ENCODE assay signal across 8 mouse cellular contexts in genomic region chr2:25265897-25266656, GRCm38 (mm10). TPM values are rescaled to one million over a fixed set of nuclear protein-coding genes. Genes with fewer than 3 reads are reported as not detected.
A peak's percentile ranks its signal among the peaks of the same experiment; 100 is the strongest.
DNase-seq lines count a peak whose midpoint lies in the region; ATAC-seq and TF ChIP-seq lines count a peak whose summit lies in the region.

No protein-coding gene starts in this region.

- H3K9me3 ChIP-seq in forebrain, postnatal 0 days (ENCODE audit: low read length) = no peaks in the 10 kb centered on the region
- no peaks in the 10 kb centered on the region for H3K9me3 ChIP-seq in kidney, embryonic 15.5 days (replicated peaks)
- H3K9me3 ChIP-seq in midbrain, embryonic 15.5 days = no peaks in the 10 kb centered on the region

- H3K4me2 ChIP-seq in forebrain, postnatal 0 days (ENCODE audit: low read depth) = peak overlapping the region; percentile 35
- peak overlapping the region; percentile 97 for H3K4me2 ChIP-seq in kidney, embryonic 15.5 days
- H3K4me2 ChIP-seq in midbrain, embryonic 15.5 days = peak overlapping the region; percentile 99

- DNase-seq in heart, adult 11 months = peak; percentile 98
- DNase-seq in heart, postnatal 10 days = no peak
- peak; percentile 99 for DNase-seq in brain, adult 2 months (ENCODE audit: low read depth, low spot score)
- no peak for DNase-seq in forebrain, postnatal 0 days
- DNase-seq in embryo, embryonic 10.5 days (ENCODE audit: low spot score) = no peak
- no peak for DNase-seq in ovary, postnatal 36 days (ENCODE audit: low spot score)

- peak overlapping the region; percentile 35 for H3K9ac ChIP-seq in forebrain, postnatal 0 days
- H3K9ac ChIP-seq in kidney, embryonic 15.5 days = peak overlapping the region; percentile 2; the same call in 1 of the 2 replicates
- peak overlapping the region; percentile 7 for H3K9ac ChIP-seq in midbrain, embryonic 15.5 days

- H3K36me3 ChIP-seq in forebrain, postnatal 0 days (ENCODE audit: insufficient read depth) = peaks cover 25% of the 10 kb centered on the region
- peaks cover 25% of the 10 kb centered on the region for H3K36me3 ChIP-seq in kidney, embryonic 15.5 days
- H3K36me3 ChIP-seq in midbrain, embryonic 15.5 days (replicated peaks) = peaks cover 13% of the 10 kb centered on the region

- TF ChIP-seq CTCF in forebrain, postnatal 0 days (IDR thresholded peaks at IDR 0.05; ENCODE audit: low read depth) = no peak

- intact Hi-C loops in heart, postnatal 10 days (cut with DNase I) = no loop called here

- no peak for ATAC-seq in forebrain, postnatal 0 days
- ATAC-seq in kidney, embryonic 15.5 days (replicated peaks; ENCODE audit: low FRiP score) = no peak
- ATAC-seq in midbrain, embryonic 15.5 days (replicated peaks) = no peak

- WGBS in forebrain, postnatal 0 days = 51% methylated on average over 6 of the region's 6 CpGs
- 71% methylated on average over 6 of the region's 6 CpGs for WGBS in kidney, embryonic 15.5 days
- WGBS in midbrain, embryonic 15.5 days = 64% methylated on average over 6 of the region's 6 CpGs

- H3K4me1 ChIP-seq in forebrain, postnatal 0 days (ENCODE audit: insufficient read depth) = peaks cover 36% of the 10 kb centered on the region
- peaks cover 59% of the 10 kb centered on the region for H3K4me1 ChIP-seq in kidney, embryonic 15.5 days
- peaks cover 63% of the 10 kb centered on the region for H3K4me1 ChIP-seq in midbrain, embryonic 15.5 days

- H3K4me3 ChIP-seq in forebrain, postnatal 0 days (ENCODE audit: low read depth, low read length) = 0 out of 2 replicates have a peak overlapping the region, but pooled peaks have one; percentile 5
- peak overlapping the region; percentile 10; the same call in 1 of the 2 replicates for H3K4me3 ChIP-seq in kidney, embryonic 15.5 days (replicated peaks)
- H3K4me3 ChIP-seq in midbrain, embryonic 15.5 days = no peak overlapping the region

- no peaks in the 10 kb centered on the region for H3K27me3 ChIP-seq in forebrain, postnatal 0 days (ENCODE audit: insufficient read depth, low read length)
- peaks cover 11% of the 10 kb centered on the region for H3K27me3 ChIP-seq in kidney, embryonic 15.5 days
- H3K27me3 ChIP-seq in midbrain, embryonic 15.5 days (replicated peaks) = peaks cover 8% of the 10 kb centered on the region; the same call in 1 of the 2 replicates

- peak overlapping the region; percentile 16; the same call in 1 of the 2 replicates for H3K27ac ChIP-seq in forebrain, postnatal 0 days (ENCODE audit: low read depth, low read length)
- no peak overlapping the region for H3K27ac ChIP-seq in kidney, embryonic 15.5 days
- H3K27ac ChIP-seq in midbrain, embryonic 15.5 days = no peak overlapping the region

RNA-seq across cellular contexts. Expression of gene Tprn, which starts 3.7 kb away (rescaled TPM):
- 1 to 10 TPM; 5.0 to 7.5 TPM for total RNA-seq in heart, postnatal 10 days (2021)
- total RNA-seq in forebrain, postnatal 0 days (2014; rRNA removed) = 15.2 and 18.1 TPM in 2 replicates
- 16.4 and 18.8 TPM in 2 replicates for polyA plus RNA-seq in forebrain, postnatal 0 days (2015; fragmentation: Nextera tagmentation; extraction: Ambion mirVana)
- 9.2 and 11.3 TPM in 2 replicates for polyA plus RNA-seq in kidney, embryonic 15.5 days (2015; fragmentation: Nextera tagmentation; extraction: Ambion mirVana)
- 16.7 and 16.9 TPM in 2 replicates for polyA plus RNA-seq in midbrain, embryonic 15.5 days (2015; fragmentation: Nextera tagmentation; extraction: Ambion mirVana)

RNA-seq across cellular contexts. Expression of gene Ssna1, which starts 6.2 kb away (rescaled TPM):
- 10 to 100 TPM; 49.4 to 55.2 TPM for total RNA-seq in heart, postnatal 10 days (2021)
- 108 and 127 TPM in 2 replicates for total RNA-seq in forebrain, postnatal 0 days (2014; rRNA removed)
- polyA plus RNA-seq in forebrain, postnatal 0 days (2015; fragmentation: Nextera tagmentation; extraction: Ambion mirVana) = 189 and 195 TPM in 2 replicates
- polyA plus RNA-seq in kidney, embryonic 15.5 days (2015; fragmentation: Nextera tagmentation; extraction: Ambion mirVana) = 204 and 207 TPM in 2 replicates
- polyA plus RNA-seq in midbrain, embryonic 15.5 days (2015; fragmentation: Nextera tagmentation; extraction: Ambion mirVana) = 186 and 197 TPM in 2 replicates

RNA-seq across cellular contexts. Expression of gene Anapc2, which starts 6.2 kb away (rescaled TPM):
- 10 to 100 TPM; 48.6 to 54.0 TPM for total RNA-seq in heart, postnatal 10 days (2021)
- 30.2 and 37.9 TPM in 2 replicates for total RNA-seq in forebrain, postnatal 0 days (2014; rRNA removed)
- polyA plus RNA-seq in forebrain, postnatal 0 days (2015; fragmentation: Nextera tagmentation; extraction: Ambion mirVana) = 90.7 and 108 TPM in 2 replicates
- polyA plus RNA-seq in kidney, embryonic 15.5 days (2015; fragmentation: Nextera tagmentation; extraction: Ambion mirVana) = 123 and 129 TPM in 2 replicates
- 153 and 157 TPM in 2 replicates for polyA plus RNA-seq in midbrain, embryonic 15.5 days (2015; fragmentation: Nextera tagmentation; extraction: Ambion mirVana)

RNA-seq across cellular contexts. Expression of gene Tmem203, which starts 10.8 kb away (rescaled TPM):
- 10 to 100 TPM; 16.4 to 18.2 TPM for total RNA-seq in heart, postnatal 10 days (2021)
- total RNA-seq in forebrain, postnatal 0 days (2014; rRNA removed) = 29.2 and 42.5 TPM in 2 replicates
- 22.7 and 27.7 TPM in 2 replicates for polyA plus RNA-seq in forebrain, postnatal 0 days (2015; fragmentation: Nextera tagmentation; extraction: Ambion mirVana)
- polyA plus RNA-seq in kidney, embryonic 15.5 days (2015; fragmentation: Nextera tagmentation; extraction: Ambion mirVana) = 23.4 and 23.6 TPM in 2 replicates
- polyA plus RNA-seq in midbrain, embryonic 15.5 days (2015; fragmentation: Nextera tagmentation; extraction: Ambion mirVana) = 13.8 and 15.4 TPM in 2 replicates

RNA-seq across cellular contexts. Expression of gene AL732309.1, which starts 19.4 kb away (rescaled TPM):
- total RNA-seq in heart, postnatal 10 days (2021) = 1 to 10 TPM; 1.4 to 1.7 TPM
- total RNA-seq in forebrain, postnatal 0 days (2014; rRNA removed) = 10.1 and 12.8 TPM in 2 replicates
- polyA plus RNA-seq in forebrain, postnatal 0 days (2015; fragmentation: Nextera tagmentation; extraction: Ambion mirVana) = 3.0 and 3.1 TPM in 2 replicates
- polyA plus RNA-seq in kidney, embryonic 15.5 days (2015; fragmentation: Nextera tagmentation; extraction: Ambion mirVana) = 5.3 and 5.4 TPM in 2 replicates
- polyA plus RNA-seq in midbrain, embryonic 15.5 days (2015; fragmentation: Nextera tagmentation; extraction: Ambion mirVana) = 6.2 and 8.4 TPM in 2 replicates

Comparison
In these comparisons a context has a peak if more than half of its experiments do, and no peak if none do; other contexts are left out.
1. DNase-seq: peak in heart, adult 11 months (single experiment) and brain, adult 2 months (single experiment); none in heart, postnatal 10 days (0 of 2), forebrain, postnatal 0 days (single experiment), embryo, embryonic 10.5 days (single experiment) and ovary, postnatal 36 days (single experiment).
2. H3K4me2 ChIP-seq: peak in every context shown above with its lines; median percentile 99 in midbrain, embryonic 15.5 days; 97 in kidney, embryonic 15.5 days; 35 in forebrain, postnatal 0 days.
3. Peak in every context shown above with its lines, with median percentiles within 50 percentile points of each other: H3K9ac ChIP-seq.